Mouse (Mus musculus) left cerebral cortex, adult 11 months (tissue): ENCODE measurements around the gene Amh.
"Not testable (repeated sequence)": the region's sequence is repeated elsewhere in the genome, so short reads cannot be mapped to it uniquely, and the experiment has no call there.

ENCODE experiments used
- DNase-seq: peaks from one replicate; pipeline ENCODE4 v3.0.0; 2022; ENCODE audit warnings: low spot score

The Amh gene

DNA sequence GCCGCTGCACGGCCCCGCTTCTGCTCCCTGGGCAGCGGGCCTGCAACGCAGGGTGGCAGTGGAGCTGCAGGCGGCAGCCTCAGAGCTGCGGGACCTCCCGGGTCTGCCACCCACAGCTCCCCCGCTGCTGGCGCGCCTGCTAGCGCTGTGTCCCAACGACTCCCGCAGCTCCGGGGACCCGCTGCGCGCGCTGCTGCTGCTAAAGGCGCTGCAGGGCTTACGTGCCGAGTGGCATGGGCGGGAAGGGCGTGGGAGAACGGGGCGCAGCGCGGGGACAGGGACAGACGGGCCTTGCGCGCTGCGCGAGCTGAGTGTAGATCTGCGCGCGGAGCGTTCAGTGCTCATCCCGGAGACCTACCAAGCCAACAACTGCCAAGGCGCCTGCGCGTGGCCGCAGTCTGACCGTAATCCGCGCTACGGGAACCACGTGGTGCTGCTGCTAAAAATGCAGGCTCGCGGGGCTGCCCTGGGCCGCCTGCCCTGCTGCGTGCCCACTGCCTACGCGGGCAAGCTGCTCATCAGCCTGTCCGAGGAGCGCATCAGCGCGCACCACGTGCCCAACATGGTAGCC is 2.1 kb downstream of the Amh start:
- peak; percentile 87 for DNase-seq

DNA sequence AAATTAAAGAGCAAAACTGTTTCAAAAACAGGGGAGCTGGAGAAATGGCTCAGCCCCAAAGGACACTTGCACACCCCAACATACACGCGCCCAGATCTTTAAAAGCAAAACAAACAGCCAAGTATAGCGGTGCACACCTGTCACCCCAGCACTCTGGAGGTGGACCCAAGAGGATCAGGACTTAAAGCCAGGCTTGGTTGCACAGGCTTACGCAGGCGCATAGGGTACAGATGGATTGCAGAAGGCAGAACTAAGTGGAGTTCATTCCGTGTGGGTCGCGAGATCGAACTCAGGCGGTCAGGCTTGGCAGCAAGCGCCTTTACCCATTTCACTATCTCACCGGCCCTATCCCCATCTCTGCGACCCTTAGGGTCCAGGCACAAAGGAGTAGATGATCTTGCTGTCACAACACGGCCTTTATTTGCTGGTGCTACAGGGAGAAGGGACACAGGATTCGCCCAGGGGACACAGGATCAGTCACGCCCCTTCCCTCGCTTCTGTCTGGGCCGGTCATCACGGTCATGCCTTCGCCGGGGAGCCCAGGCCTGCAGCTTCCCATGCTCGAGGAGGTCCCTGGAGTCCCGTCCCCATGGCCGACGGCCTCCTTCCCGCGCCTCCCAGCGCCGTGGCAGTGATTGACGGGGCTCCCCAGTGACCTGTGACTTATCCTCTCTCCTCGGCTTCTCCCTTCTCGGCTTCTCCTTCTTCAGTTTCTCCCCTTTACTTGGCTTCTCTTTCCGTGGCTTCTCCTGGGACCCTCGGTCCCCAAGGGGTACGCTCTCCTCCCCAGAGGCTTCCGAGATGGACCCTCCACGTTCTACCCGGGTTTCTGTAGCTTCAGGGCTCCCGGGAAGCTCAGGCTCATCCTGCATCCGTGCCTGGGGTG is 3.3 kb downstream of the Amh start:
- DNase-seq = no peak

DNA sequence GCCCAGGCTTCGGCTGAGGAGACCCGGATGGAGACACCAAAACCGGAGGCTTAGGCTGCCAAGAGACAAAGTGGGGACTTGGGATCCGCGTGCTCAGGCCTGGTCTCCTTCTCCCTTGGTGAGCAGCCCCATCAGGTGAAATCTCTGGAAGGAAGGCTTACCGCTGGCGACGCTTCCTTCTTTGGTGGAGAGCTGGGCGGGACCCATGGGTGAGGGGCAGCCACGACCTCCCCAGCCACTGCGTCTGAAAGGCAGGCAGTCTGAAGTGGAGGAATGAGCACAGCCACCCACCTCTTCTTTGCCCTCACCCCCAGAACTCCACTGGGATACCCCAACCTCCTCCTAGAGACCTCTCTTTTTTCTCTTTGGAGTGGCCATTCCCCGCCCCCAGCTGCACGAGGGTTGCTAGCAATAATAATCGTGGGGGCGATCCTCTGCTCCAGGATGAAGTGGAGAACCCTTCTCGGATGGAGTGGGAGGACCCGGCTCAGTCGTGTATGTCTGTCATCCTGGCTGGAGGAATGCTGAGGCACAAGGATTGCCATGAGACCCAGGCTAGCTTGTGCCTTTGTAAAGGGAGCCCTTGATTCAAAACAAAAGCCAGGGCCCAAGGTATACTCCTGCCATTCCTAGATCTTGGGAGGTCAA is 4.1 kb downstream of the Amh start:
- DNase-seq = no peak

- DNase-seq = no peak
These were observed 5.0 kb downstream of the Amh start for GRCm38 (mm10) chr10:80810084-80810483.

DNA sequence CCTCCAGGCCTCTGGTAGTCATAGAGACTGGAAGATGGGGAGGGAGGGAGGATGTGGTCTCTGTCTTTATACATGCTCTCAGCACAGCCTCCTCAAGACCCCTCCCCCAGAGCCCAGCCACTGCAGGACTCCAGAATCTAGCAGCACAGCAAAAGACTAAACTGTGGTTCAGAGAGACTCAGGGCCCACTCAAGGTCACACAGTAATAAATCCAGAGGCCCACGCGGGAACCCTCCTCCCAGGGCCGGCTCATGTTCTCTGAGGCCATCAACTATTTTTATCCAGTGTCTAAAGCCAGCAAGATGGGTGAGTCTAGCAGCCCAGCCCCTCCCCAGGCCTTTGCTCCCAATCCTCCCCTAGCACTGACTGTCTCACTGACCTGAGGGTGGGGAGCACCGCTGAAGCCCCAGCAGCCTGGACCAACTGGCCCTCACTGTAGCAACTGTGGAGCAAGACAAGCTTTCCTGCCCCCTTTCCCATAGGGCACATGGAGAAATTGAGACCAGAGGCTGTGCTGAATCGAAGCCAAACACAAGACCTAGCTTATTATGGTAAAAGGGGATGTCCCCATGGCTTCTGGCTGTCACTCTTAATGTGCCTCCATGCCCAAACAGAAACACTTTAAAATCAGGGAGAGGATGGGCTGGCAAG is 7.5 kb downstream of the Amh start:
- DNase-seq = no peak

DNA sequence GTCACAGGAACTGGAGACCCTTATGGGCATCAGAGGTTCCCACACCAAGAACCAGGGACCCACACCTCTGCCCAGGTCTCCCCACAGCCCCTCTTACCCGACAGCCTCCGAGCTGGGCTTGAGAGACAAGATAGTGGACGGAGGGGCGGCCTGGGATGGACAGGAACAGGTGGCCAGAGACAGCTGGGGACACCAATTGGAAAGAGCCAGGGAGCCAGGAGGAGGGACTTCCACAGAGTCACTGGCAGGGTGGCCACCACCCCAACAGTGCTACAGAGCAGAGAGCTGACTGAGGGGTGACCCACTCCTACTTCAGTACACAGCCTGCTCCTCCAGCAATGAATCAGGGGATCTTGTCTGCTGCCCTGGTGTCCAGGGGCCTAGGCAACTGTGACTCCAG is 8.3 kb downstream of the Amh start, which contains the start of gene Jsrp1:
Jsrp1 (minus strand) TSS at position 133 of the 400 bp plus-strand sequence.
- no peak for DNase-seq

- no peak for DNase-seq
These were observed 9.8 kb downstream of the Amh start for GRCm38 (mm10) chr10:80814800-80815199.

DNA sequence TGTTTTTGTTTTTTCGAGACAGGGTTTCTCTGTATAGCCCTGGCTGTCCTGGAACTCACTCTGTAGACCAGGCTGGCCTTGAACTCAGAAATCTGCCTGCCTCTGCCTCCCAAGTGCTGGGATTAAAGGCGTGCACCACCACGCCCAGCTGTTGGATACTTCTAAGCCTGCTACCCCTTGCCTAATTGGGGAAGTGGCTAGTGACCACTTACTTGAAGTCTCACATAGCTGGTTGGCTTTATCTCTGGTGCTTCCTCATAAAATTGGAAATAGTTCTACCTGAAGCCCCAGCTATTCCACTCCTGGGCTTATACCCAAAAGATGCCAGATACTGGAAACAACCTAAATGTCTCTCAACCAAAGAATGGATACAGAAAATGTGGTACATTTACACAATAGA is 11.3 kb downstream of the Amh start:
- not testable (repeated sequence) for DNase-seq

DNA sequence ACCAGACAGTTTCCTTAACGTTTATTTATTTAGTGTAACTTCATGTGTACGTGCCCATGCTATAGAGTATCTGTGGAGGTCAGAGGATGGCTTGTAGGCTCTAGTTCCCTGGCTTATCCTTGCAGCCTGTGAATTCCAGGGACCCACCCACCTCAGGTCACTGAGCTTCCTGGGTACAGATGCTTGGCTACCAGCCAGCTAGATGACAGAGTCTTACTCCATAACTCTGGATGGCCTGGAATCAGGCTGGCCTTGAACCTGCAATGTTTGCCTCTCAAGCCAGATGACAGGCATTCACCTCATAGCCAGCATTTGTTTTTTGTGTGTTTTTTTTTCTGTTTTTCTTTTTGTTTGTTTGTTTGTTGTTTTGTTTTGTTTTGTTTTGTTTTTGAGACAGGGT is 12.1 kb downstream of the Amh start:
- DNase-seq = no peak

DNA sequence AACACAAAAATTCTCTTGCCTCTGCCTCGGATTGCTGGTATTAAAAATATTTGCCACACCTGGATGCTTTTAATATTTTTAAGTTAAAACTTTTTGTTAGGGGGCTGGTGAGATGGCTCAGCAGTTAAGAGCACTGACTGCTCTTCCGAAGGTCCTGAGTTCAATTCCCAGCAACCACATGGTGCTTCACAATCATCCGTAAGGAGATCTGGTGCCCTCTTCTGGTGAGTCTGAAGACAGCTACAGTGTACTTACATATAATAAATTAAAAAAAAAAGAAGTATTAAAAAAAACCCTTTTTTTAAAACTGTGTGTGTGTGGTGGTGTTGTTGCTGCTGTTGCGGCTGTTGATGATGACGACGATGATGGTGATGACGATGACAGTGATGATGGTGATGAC is 12.9 kb downstream of the Amh start:
- DNase-seq = not testable (repeated sequence)

- no peak for DNase-seq
These were observed 13.7 kb downstream of the Amh start for GRCm38 (mm10) chr10:80818599-80819281.

- no peak for DNase-seq
These were observed 14.4 kb downstream of the Amh start for GRCm38 (mm10) chr10:80819406-80819805.

GRCm38 (mm10) chr10:80821991-80822390 is 16.9 kb downstream of the Amh start:
- DNase-seq = no peak

GRCm38 (mm10) chr10:80822528-80822927 is 17.5 kb downstream of the Amh start:
- no peak for DNase-seq

- DNase-seq = no peak
These were observed 18.3 kb downstream of the Amh start for GRCm38 (mm10) chr10:80823316-80823715.

DNA sequence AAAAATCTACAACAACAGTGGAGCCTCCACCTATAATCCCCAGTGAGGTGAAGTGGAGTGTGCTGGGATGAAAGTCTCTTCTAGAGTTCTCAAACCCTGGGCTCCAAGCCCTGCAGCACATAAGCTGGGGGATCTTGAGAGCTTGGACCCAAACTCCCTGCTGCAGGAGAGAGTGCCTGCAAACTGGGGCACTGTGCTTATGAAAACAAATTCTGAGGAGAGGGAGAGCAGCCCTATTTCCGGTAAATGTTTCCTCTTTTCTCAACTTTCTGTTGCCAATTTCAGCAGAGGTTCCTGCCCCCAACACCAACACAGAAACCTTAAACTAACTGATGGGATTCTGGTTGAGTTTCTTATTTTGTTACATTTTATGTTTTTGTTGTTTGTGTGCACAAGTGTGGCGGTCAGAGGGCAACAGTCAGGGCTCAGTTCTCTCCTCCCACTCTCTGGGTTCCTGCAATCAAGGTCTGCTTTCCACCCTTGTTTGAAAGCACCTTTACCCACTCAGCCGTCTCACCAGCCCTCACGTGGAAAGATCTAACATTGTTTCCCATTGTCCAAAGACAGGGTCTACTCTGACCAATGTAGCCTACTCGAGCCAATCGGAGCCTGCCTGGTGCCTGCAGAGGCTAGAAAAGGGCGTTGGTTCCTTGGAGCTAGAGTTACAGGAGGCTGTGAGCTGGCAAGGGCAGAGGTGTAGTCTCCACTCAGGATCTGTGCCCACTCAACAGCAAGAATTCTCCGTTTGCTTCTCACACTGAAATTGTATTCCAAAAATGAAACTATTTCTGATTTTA is 19.0 kb downstream of the Amh start:
- DNase-seq = no peak

GRCm38 (mm10) chr10:80824827-80825226 is 19.8 kb downstream of the Amh start:
- no peak for DNase-seq

GRCm38 (mm10) chr10:80826151-80827062 is 21.4 kb downstream of the Amh start, which contains the start of gene Oaz1:
Oaz1 (plus strand) TSS chr10:80826656.
- peak; percentile 100 for DNase-seq

GRCm38 (mm10) chr10:80827063-80827869 is 22.2 kb downstream of the Amh start:
- DNase-seq = no peak
